ENCODE assay signal across 7 mouse cellular contexts in genomic region chr4:31964194-31964875, GRCm38 (mm10). TPM values are rescaled to one million over a fixed set of nuclear protein-coding genes. Genes with fewer than 3 reads are reported as not detected.
A peak's percentile ranks its signal among the peaks of the same experiment; 100 is the strongest.
DNase-seq lines count a peak whose midpoint lies in the region; ATAC-seq and TF ChIP-seq lines count a peak whose summit lies in the region.

No protein-coding gene starts in this region.

- peak overlapping the region; percentile 98 for H3K4me3 ChIP-seq in bone marrow macrophage, adult 2 months (ENCODE audit: insufficient read depth, low read length)
- peak overlapping the region; percentile 87 for H3K4me3 ChIP-seq in heart, postnatal 0 days (ENCODE audit: low read depth, low read length)
- H3K4me3 ChIP-seq in lung, postnatal 0 days (ENCODE audit: low read depth, low read length), result peak overlapping the region; percentile 88

- DNase-seq in left cerebral cortex, adult 11 months (ENCODE audit: low spot score), result peak; percentile 4
- no peak for DNase-seq in left cerebral cortex, adult 18-20 months (ENCODE audit: low spot score in 2 of 2)
- peak; percentile 24 for DNase-seq in heart, postnatal 0 days (ENCODE audit: low spot score)
- peak; percentile 15 for DNase-seq in lung, postnatal 0 days (ENCODE audit: low spot score)
- DNase-seq in adrenal gland, postnatal 10 days, result no peak
- DNase-seq in right cerebral cortex, postnatal 4 days, result no peak

- H3K4me1 ChIP-seq in bone marrow macrophage, adult 2 months (ENCODE audit: control insufficient read depth, insufficient read depth, low read length), result peaks cover 16% of the 10 kb centered on the region
- H3K4me1 ChIP-seq in heart, postnatal 0 days (ENCODE audit: control insufficient read depth, insufficient read depth), result peaks cover 31% of the 10 kb centered on the region
- H3K4me1 ChIP-seq in lung, postnatal 0 days (ENCODE audit: insufficient read depth, low read depth, low read length), result no peaks in the 10 kb centered on the region

- TF ChIP-seq CTCF in bone marrow macrophage, adult 2 months (IDR thresholded peaks at IDR 0.05; ENCODE audit: low read depth, low read length), result no peak
- no peak for TF ChIP-seq CTCF in heart, postnatal 0 days (IDR thresholded peaks at IDR 0.05; ENCODE audit: low read depth)
- no peak for TF ChIP-seq CTCF in lung, postnatal 0 days (IDR thresholded peaks at IDR 0.05)

- peak overlapping the region; percentile 92 for H3K9ac ChIP-seq in heart, postnatal 0 days (replicated peaks; ENCODE audit: low read depth, low read length)
- peak overlapping the region; percentile 92 for H3K9ac ChIP-seq in lung, postnatal 0 days (replicated peaks; ENCODE audit: low read depth)

- no peaks in the 10 kb centered on the region for H3K27me3 ChIP-seq in heart, postnatal 0 days (ENCODE audit: control insufficient read depth, insufficient read depth, low read length)
- no peaks in the 10 kb centered on the region for H3K27me3 ChIP-seq in lung, postnatal 0 days (replicated peaks; ENCODE audit: insufficient read depth, low read length)

- no peak for TF ChIP-seq POLR2A in bone marrow macrophage, adult 2 months (IDR thresholded peaks at IDR 0.05; ENCODE audit: borderline replicate concordance, low read depth, low read length)

- H3K36me3 ChIP-seq in heart, postnatal 0 days (replicated peaks; ENCODE audit: control insufficient read depth, insufficient read depth, low read length), result no peaks in the 10 kb centered on the region
- H3K36me3 ChIP-seq in lung, postnatal 0 days (ENCODE audit: insufficient read depth, low read length), result no peaks in the 10 kb centered on the region

- under 1% methylated on average over 45 of the region's 47 CpGs for WGBS in heart, postnatal 0 days
- WGBS in lung, postnatal 0 days, result 0% methylated on average over 36 of the region's 47 CpGs

- ATAC-seq in heart, postnatal 0 days (ENCODE audit: insufficient read depth, low read depth), result no peak; the same call in 1 of the 2 replicates
- no peak for ATAC-seq in lung, postnatal 0 days

- TF ChIP-seq EP300 in heart, postnatal 0 days (IDR thresholded peaks at IDR 0.05; ENCODE audit: low read depth), result no peak
- no peak for TF ChIP-seq EP300 in lung, postnatal 0 days (IDR thresholded peaks at IDR 0.05)

- H3K9me3 ChIP-seq in heart, postnatal 0 days (replicated peaks; ENCODE audit: control insufficient read depth, low read length), result no peaks in the 10 kb centered on the region
- no peaks in the 10 kb centered on the region for H3K9me3 ChIP-seq in lung, postnatal 0 days (ENCODE audit: low read length)

- H3K27ac ChIP-seq in bone marrow macrophage, adult 2 months (ENCODE audit: insufficient read depth, low read depth, low read length), result peak overlapping the region; percentile 97
- peak overlapping the region; percentile 97 for H3K27ac ChIP-seq in heart, postnatal 0 days (ENCODE audit: low read depth)
- peak overlapping the region; percentile 98 for H3K27ac ChIP-seq in lung, postnatal 0 days (ENCODE audit: low read length)

- H3K4me2 ChIP-seq in heart, postnatal 0 days (ENCODE audit: low read depth, low read length), result peak overlapping the region; percentile 69
- H3K4me2 ChIP-seq in lung, postnatal 0 days (replicated peaks; ENCODE audit: low read depth, low read length), result peak overlapping the region; percentile 82

RNA-seq across cellular contexts. Expression of gene Map3k7, which starts 0.4 kb away (rescaled TPM):
- 10 to 100 TPM; 36.6 to 39.1 TPM for total RNA-seq in left cerebral cortex, adult 18-20 months (2021)
- 30.0 and 30.7 TPM in 2 replicates for polyA plus RNA-seq in bone marrow macrophage, adult 2 months (2012; ENCODE audit: insufficient read depth, insufficient read length, missing spikeins)
- total RNA-seq in heart, postnatal 0 days (2014; rRNA removed; ENCODE audit: low replicate concordance), result 30.0 and 61.9 TPM in 2 replicates
- 18.0 and 19.0 TPM in 2 replicates for polyA plus RNA-seq in heart, postnatal 0 days (2015; fragmentation: Nextera tagmentation; extraction: Ambion mirVana)
- polyA plus RNA-seq in lung, postnatal 0 days (2015; fragmentation: Nextera tagmentation; extraction: Ambion mirVana), result 14.5 and 16.4 TPM in 2 replicates
- total RNA-seq in adrenal gland, postnatal 10 days (2021), result 10 to 100 TPM; 36.6 to 43.3 TPM

Comparison
In these comparisons a context has a peak if more than half of its experiments do, and no peak if none do; other contexts are left out.
1. DNase-seq: peak in left cerebral cortex, adult 11 months (single experiment), heart, postnatal 0 days (single experiment) and lung, postnatal 0 days (single experiment); none in left cerebral cortex, adult 18-20 months (0 of 2), adrenal gland, postnatal 10 days (single experiment) and right cerebral cortex, postnatal 4 days (single experiment).
2. Peak in every context shown above with its lines, with median percentiles within 50 percentile points of each other: H3K27ac ChIP-seq and H3K4me3 ChIP-seq.